Mouse (Mus musculus) adrenal gland, adult 18-20 months (tissue): ENCODE data around the gene Eif5b. TPM values are rescaled to one million over a fixed set of nuclear protein-coding genes. Genes with fewer than 3 reads are reported as not detected.

Experiments used
- DNase-seq, 2 experiments: peaks; one replicate each; pipeline ENCODE4 v3.0.0; 2021 to 2022; ENCODE audit warnings: low spot score in 2 of 2
- long read RNA-seq, 2 experiments: library from polyadenylated mRNA; stranded (forward); transcript quantifications; one replicate each; pipeline ENCODE4 v2.0.0; 2021
- total RNA-seq, 2 experiments: library from RNA; stranded (reverse); gene quantifications; 1 replicate in 1 of 2; 2 replicates in 1 of 2; pipeline ENCODE4 v1.2.3; 2021

Eif5b gene
- 10 to 100 TPM; 47.2 to 47.8 TPM for total RNA-seq
- long read RNA-seq, experiment 1, full-length matches to known transcripts, result 13 of 20 reads
- long read RNA-seq, experiment 1, partial matches to known transcripts, result 7 of 20 reads
- long read RNA-seq, experiment 1, other reads (novel, unspliced or antisense), result 0 of 20 reads
- long read RNA-seq, experiment 2, partial matches to known transcripts, result 88 of 91 reads
- long read RNA-seq, experiment 2, other reads (novel, unspliced or antisense), result 3 of 91 reads

- peak; percentile 91 for DNase-seq
Measured at GRCm38 (mm10) chr1:37997867-37998266, at the start of gene Eif5b, which contains the start of gene Txndc9. Gene Eif5b, plus strand, starts transcription at chr1:37998010. Gene Txndc9, minus strand, starts transcription at chr1:37997893.

- DNase-seq, result no peak
Measured at GRCm38 (mm10) chr1:37948906-37949305, 48.9 kb upstream of the Eif5b start.

DNA sequence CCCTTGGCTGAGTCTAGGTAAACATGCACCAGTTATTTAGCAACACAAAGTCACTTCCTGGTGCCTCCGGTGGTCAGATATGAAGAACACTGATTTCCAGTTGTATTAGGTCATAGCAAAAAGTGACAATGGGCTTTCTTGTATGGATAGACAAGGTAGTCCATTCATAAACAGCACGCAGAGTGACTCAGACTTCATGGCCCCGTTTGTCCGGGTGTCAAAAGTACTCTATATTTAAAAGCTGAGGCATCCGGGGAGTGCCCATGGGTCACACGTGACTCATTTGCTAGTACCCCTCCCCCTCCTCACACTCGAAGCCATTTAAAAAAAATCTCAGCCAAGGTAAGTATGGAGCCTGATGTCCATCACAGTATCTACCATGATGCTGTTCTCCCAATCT, 43.0 kb upstream of the Eif5b start:
- no peak for DNase-seq

DNA sequence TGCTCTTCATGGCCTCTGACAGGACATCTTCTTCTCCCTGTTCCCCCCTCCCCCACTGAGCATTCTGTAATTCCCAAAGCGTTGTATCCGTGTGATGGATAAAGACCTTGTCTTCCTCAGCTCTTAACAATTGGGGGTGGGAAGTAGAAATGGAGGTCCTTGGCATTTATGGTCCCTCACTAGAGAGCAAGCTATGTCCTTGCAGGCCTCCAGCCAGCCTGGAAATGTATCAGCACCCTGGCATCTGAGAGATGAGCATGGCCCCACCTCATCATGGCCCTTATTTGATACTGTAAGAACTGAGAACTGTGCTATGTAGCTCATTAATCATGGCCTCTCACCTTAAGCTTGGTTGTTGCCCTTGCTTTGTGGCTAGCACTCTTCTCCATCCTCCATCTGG, 42.6 kb upstream of the Eif5b start:
- no peak for DNase-seq

DNA sequence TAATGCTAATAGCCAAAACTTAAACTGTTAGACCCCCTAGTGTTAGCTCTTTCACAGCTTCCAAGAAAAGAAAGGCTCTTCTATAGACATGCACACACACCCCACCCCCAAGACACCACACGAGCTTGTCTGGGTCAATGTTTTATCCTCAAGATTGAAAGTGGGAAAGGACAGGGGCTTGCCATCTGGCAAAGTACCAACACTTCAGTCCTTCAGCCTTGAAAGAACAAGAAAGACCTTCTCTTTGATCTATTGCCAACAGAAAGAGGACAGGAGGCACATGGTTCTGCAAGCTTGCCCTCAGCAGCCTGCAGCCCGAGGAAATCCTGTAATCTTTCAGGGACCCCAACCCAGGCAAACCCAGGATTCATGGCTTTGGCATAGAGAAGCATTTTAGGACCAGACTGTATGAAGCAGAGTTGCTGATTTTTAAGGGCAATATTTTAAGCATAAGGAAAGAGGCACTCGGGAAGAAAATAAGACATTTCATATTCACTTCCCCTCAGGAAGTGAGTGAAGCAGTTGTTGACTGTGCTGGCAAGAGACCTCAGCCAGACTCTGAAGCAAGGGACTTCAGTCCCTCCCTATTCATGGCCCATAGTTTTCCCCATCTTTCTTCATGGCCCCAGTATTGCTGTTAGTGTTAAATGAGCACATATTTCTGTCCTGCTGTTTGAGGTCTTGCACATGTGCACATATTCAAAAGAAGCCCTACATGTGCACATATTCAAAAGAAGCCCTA, 40.9 kb upstream of the Eif5b start:
- no peak for DNase-seq

DNA sequence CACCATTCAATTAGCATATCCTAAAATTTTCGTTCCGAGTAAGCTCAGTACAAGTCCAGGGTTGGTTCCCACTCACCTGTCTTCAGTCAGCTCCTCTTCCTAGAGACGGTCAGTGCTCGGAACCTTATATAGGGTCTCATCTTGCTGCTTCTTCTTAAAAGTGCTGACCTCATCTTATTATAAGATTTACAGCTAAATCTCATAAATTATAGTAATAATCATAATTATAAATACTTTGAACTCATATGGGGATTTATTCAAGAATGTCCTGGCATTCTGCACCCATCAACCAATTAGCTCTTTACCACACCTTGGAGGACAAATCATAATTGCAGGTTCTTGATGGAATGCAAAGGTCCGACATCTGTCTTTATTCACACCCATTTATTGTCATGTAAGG, 40.2 kb upstream of the Eif5b start, which contains the start of gene Lyg1:
Gene Lyg1, minus strand, starts transcription at position 101 of the 400 bp plus-strand sequence.
- no peak for DNase-seq

DNA sequence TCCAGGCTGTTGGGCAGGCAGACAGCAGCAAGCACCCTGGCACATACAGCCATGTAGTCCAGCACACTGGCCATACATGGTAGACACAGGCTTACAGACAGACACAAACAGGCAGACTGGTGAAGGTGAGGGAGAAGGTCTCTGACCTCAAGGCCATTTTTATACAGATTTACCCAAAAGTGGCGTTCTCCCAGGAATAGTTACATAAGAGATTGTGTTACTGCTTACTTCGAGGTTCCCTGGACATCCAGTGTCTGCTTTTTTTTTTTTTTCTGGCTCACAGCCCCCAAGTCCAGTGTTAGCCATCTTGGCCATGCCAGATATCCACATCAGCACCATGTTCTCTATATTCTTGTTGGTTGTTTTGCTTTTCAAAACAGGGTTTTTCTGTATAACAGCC, 39.3 kb upstream of the Eif5b start:
- DNase-seq, result no peak

DNA sequence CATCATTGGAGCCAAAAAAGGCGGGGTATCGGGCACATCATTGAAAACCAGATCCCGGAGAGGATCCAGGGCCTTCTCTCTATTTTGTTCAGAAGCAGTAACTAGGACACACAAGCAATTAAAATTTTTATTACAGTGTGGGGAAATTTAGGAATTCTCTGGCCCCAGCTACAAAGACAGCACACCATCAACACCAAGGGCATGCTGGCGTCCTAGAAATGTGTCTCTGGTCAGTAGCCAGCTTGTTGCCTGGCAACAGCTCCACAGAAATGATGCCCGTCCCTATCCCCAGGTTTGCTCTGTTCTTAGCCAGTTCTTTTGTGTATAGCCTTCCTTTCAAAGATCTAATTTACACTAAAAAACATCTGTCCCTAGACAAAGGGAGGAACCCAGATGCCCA, 38.3 kb upstream of the Eif5b start:
- DNase-seq, result no peak

DNA sequence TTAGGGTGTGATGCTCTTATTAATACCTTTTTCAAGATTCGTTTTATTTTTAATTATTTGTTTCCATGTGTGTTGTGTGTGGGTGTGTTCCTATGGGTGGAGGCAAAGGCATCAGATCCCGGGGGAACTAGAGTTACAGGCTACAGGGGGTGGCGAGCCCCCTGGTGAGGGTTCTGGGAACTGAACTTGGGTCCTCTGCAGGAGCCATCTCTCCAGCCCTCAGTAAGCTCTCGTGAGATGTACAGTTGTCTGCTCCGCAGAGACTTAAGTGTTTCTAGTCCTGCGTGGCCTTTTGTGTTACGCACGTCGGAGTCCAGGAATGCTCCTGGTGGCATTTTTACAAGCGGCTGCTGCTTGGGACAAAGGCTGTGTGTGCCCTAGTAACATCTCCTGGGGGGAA, 32.2 kb upstream of the Eif5b start:
- no peak for DNase-seq

- DNase-seq, result no peak
Measured at GRCm38 (mm10) chr1:37968746-37969145, 29.1 kb upstream of the Eif5b start.

DNA sequence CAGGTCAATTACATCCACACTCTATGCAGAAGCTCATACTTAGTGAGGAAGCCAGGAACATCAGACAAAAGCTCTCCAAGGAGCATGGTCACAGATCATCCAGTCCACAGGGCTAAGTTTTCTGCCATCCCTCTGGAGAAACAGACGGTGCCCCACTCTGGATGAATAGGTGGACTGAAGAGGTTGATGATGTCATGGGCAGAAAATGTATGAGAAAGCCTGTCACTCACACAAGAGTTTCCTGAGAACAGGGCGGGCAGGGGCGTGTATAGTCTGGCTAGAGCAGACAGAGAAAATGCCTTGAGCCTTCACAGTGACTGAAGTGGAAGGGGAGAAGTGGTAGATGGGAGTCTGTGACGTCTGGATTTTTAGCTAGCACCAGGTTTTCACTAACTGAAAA, 26.3 kb upstream of the Eif5b start:
- DNase-seq, result no peak

GRCm38 (mm10) chr1:37976666-37977065, 21.1 kb upstream of the Eif5b start:
- DNase-seq, result peak; percentile 35 to 62

GRCm38 (mm10) chr1:37977303-37977702, 20.5 kb upstream of the Eif5b start:
- DNase-seq, result no peak

DNA sequence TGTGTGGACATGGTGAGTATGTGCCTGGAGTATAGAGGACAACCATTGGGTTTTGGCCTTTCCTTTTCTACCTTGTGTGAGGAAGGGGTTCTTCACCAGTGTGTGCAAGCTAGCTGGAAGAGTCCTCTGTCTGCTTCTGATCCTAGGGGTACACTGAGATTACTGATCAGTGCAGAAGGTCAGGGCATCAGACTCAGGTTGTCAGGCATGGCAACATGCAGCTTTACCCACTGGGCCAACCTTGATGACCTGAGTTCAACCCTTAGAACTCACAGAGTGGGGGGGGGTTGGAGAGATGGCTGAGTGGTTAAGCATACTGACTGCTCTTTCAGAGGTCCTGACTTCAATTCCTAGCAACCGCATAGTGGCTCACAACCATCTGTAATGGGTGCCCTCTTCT, 13.5 kb upstream of the Eif5b start:
- no peak for DNase-seq

DNA sequence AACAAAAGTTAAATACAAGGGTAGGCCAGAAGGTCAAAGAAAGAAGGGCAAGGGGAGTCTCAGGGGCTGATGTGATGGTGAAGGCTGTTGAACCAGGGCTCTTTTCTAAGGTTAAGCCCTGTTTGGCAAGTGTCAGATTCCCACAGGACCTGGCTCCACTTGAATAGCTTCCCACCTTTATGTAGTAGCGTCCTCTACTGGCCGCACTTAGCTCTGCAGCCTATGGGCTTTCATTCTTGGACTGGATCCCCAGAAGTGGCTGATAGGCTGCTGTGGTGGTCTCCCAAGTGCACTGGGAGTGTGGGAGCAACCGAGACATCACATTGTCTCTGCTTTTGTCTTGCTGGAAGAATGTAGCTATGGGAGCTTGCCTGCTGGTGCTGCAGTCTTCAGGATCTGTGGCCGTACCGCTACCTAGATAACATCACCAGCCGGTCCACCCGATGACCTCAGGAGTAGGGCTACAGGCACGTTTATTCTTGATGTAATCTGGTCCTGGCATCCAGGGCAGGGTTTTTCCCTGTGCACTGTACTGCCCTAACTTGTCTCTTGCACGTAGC, 12.0 kb upstream of the Eif5b start:
- peak; percentile 43 to 44 for DNase-seq

- DNase-seq, result no peak
Measured at GRCm38 (mm10) chr1:37987856-37988255, 10.0 kb upstream of the Eif5b start.

DNA sequence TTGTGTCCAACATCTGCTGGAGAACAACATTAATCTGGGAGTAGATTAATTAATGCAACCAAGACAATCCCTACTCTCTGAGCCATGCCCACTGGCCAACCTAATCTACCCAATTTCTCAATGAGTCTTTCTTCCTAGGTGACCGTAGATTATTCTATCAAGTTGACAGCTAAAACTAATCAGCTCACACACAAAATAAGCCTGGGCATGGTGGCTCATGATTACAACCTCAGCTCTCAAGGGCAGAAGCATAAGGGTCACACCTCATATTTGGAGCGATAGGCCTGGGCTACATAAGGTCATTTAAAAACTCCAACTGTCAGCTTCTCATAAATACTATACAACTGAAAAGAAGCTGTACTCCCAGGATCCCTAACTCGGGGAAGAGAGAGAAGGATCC, 1.6 kb upstream of the Eif5b start:
- no peak for DNase-seq

- peak; percentile 89 to 92 for DNase-seq
Measured at GRCm38 (mm10) chr1:37996877-37997484, 829 bp upstream of the Eif5b start.

DNA sequence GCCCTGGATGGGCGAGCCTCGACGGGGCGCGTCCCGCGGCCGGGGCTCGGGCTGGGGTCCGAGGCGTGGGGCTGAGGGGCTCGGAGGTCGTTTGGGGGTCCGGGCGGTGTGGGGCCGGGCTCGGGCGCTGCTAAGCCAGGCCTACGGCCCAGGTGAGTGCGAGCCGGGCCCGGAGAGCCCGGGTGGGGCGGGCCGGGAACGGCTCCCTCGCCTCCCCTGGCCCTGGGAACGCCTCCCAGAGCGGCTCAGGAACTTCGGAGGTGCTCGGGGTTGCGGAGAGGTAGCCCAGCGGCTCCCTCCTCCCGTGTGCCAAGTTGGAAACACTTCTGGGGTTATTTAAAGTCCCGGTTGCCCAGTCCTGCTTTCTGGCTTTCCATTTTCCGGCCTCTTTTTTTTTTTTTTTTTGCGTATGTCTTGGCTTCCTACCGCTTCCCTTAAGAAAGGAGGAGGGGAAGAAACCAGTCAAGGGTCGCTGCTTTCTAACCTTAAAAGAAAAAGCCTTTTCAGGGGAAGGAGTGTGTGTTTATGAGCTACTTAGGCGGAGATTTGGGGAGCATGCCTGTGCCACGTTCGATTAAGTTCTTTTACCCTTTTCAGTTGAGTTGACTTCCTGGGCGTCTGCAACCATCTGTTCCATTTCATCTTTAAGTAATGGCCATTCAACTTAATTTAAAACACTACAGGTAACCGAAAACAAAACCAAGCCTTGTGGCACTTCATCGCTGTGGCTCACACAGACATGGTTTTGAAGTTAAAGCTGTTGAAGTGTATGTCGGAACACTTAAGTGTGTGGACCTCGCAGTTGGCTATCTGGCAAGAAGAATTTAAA, 775 bp downstream of the Eif5b start:
- no peak for DNase-seq

GRCm38 (mm10) chr1:37999552-37999951, 1.7 kb downstream of the Eif5b start:
- no peak for DNase-seq

- DNase-seq, result no peak
Measured at GRCm38 (mm10) chr1:38000844-38001243, 3.0 kb downstream of the Eif5b start.
